Mouse (Mus musculus): ENCODE measurements around the gene Ankrd31. TPM values are rescaled to one million over a fixed set of nuclear protein-coding genes. Genes with fewer than 3 reads are reported as not detected.
"Not testable (repeated sequence)": the region's sequence is repeated elsewhere in the genome, so short reads cannot be mapped to it uniquely, and the experiment has no call there.

The Ankrd31 gene
- total and polyA plus RNA-seq, 3 experiments, result not detected

DNA sequence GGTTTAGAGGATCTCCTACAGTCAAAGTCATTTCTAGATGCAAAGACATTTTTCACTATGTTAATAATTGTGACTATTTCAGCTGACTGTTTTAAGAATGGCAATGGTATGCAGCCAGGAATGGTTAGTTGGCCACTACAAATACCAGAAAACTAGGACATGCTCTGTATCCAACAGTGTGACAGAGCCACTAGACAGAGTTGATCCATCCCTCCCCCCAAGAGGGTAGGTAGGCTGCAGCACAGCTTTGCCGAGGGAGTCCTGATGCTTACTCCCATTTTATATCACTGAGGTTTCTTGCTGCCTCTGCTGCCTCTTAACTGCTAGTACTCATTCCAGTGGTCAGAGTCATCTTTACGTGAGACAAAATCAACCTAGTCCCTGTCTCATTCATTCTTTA, 147.1 kb downstream of the Ankrd31 start:
- 80% methylated on average over 2 of the region's 2 CpGs for WGBS

DNA sequence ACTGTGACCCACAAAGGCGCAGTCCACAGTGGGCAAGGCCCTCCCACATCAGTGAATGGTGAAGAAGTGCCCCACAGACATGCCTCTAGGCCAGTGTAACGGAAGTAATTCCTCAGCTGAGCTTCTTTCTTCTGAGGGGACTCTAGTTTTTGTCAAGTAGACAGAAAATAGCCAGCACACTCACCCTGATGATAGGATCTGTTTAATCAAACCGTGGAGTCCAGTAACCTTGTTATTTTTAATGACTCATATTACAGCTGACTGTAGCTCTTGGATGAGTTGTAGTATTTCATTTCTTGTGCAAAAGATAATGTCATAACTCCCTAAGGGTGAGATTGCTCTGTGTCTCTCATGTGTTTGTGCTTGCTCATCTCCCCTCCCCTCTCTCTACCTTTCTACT, 158.6 kb downstream of the Ankrd31 start:
- WGBS, result 64% methylated on average over 3 of the region's 3 CpGs
- intact Hi-C loops (cut with DNase I), result no loop called here
- TF ChIP-seq EP300 (IDR thresholded peaks at IDR 0.05; ENCODE audit: insufficient read depth, low read depth, low read length), result no peak
- TF ChIP-seq POLR2A (IDR thresholded peaks at IDR 0.05; ENCODE audit: insufficient read depth, low read depth, low read length), result no peak
- no peak for TF ChIP-seq CTCF (IDR thresholded peaks at IDR 0.05)
- no peaks in the 10 kb centered on the region for H3K4me1 ChIP-seq (ENCODE audit: control insufficient read depth, insufficient read depth, low read length)
- no peak overlapping the region for H3K4me3 ChIP-seq
- H3K27ac ChIP-seq, result no peak overlapping the region
- H3K27me3 ChIP-seq (ENCODE audit: control insufficient read depth, insufficient read depth, low read length), result no peaks in the 10 kb centered on the region
- H3K79me2 ChIP-seq (replicated peaks; ENCODE audit: control insufficient read depth, insufficient read depth, low read length), result no peaks in the 10 kb centered on the region
- no peaks in the 10 kb centered on the region for H3K36me3 ChIP-seq (ENCODE audit: control insufficient read depth, insufficient read depth, low read length)
- DNase-seq, result no peak
- no peak overlapping the region for H3K9ac ChIP-seq (ENCODE audit: low read depth, low read length)

More for the DNA sequence above, 147.1 kb downstream of the Ankrd31 start:
- H3K36me3 ChIP-seq (ENCODE audit: control insufficient read depth, insufficient read depth, low read length), result no peaks in the 10 kb centered on the region
- H3K4me3 ChIP-seq, result no peak overlapping the region
- no peak for TF ChIP-seq CTCF (IDR thresholded peaks at IDR 0.05)
- TF ChIP-seq EP300 (IDR thresholded peaks at IDR 0.05; ENCODE audit: insufficient read depth, low read depth, low read length), result no peak
- TF ChIP-seq POLR2A (IDR thresholded peaks at IDR 0.05; ENCODE audit: insufficient read depth, low read depth, low read length), result no peak
- no peaks in the 10 kb centered on the region for H3K79me2 ChIP-seq (replicated peaks; ENCODE audit: control insufficient read depth, insufficient read depth, low read length)
- no peaks in the 10 kb centered on the region for H3K27me3 ChIP-seq (ENCODE audit: control insufficient read depth, insufficient read depth, low read length)
- H3K9ac ChIP-seq (ENCODE audit: low read depth, low read length), result no peak overlapping the region
- no peak overlapping the region for H3K27ac ChIP-seq
- no peaks in the 10 kb centered on the region for H3K4me1 ChIP-seq (ENCODE audit: control insufficient read depth, insufficient read depth, low read length)
- DNase-seq, result no peak
- intact Hi-C loops (cut with DNase I), result no loop called here

- TF ChIP-seq EP300 (IDR thresholded peaks at IDR 0.05; ENCODE audit: insufficient read depth, low read depth, low read length) (no peak), POLR2A (IDR thresholded peaks at IDR 0.05; ENCODE audit: insufficient read depth, low read depth, low read length) (no peak), CTCF (IDR thresholded peaks at IDR 0.05) (no peak)
- 83% methylated on average over 3 of the region's 3 CpGs for WGBS
- no peak overlapping the region for H3K27ac ChIP-seq
- no peaks in the 10 kb centered on the region for H3K36me3 ChIP-seq (ENCODE audit: control insufficient read depth, insufficient read depth, low read length)
- intact Hi-C loops (cut with DNase I), result no loop called here
- H3K4me1 ChIP-seq (ENCODE audit: control insufficient read depth, insufficient read depth, low read length), result no peaks in the 10 kb centered on the region
- no peak overlapping the region for H3K9ac ChIP-seq (ENCODE audit: low read depth, low read length)
- no peak overlapping the region for H3K4me3 ChIP-seq
- no peak for DNase-seq
- H3K27me3 ChIP-seq (ENCODE audit: control insufficient read depth, insufficient read depth, low read length), result no peaks in the 10 kb centered on the region
- H3K79me2 ChIP-seq (replicated peaks; ENCODE audit: control insufficient read depth, insufficient read depth, low read length), result no peaks in the 10 kb centered on the region
These were observed 163.1 kb downstream of the Ankrd31 start for GRCm38 (mm10) chr13:96911202-96911601.

GRCm38 (mm10) chr13:96923134-96923533, 175.1 kb downstream of the Ankrd31 start:
- H3K27ac ChIP-seq; H3K4me3 ChIP-seq; DNase-seq; intact Hi-C loops (cut with DNase I); H3K4me1 ChIP-seq (ENCODE audit: control insufficient read depth, insufficient read depth, low read length); H3K79me2 ChIP-seq (replicated peaks; ENCODE audit: control insufficient read depth, insufficient read depth, low read length); H3K27me3 ChIP-seq (ENCODE audit: control insufficient read depth, insufficient read depth, low read length); H3K36me3 ChIP-seq (ENCODE audit: control insufficient read depth, insufficient read depth, low read length); H3K9ac ChIP-seq (ENCODE audit: low read depth, low read length): not testable (repeated sequence)
- 92% methylated on average over 4 of the region's 4 CpGs for WGBS

DNA sequence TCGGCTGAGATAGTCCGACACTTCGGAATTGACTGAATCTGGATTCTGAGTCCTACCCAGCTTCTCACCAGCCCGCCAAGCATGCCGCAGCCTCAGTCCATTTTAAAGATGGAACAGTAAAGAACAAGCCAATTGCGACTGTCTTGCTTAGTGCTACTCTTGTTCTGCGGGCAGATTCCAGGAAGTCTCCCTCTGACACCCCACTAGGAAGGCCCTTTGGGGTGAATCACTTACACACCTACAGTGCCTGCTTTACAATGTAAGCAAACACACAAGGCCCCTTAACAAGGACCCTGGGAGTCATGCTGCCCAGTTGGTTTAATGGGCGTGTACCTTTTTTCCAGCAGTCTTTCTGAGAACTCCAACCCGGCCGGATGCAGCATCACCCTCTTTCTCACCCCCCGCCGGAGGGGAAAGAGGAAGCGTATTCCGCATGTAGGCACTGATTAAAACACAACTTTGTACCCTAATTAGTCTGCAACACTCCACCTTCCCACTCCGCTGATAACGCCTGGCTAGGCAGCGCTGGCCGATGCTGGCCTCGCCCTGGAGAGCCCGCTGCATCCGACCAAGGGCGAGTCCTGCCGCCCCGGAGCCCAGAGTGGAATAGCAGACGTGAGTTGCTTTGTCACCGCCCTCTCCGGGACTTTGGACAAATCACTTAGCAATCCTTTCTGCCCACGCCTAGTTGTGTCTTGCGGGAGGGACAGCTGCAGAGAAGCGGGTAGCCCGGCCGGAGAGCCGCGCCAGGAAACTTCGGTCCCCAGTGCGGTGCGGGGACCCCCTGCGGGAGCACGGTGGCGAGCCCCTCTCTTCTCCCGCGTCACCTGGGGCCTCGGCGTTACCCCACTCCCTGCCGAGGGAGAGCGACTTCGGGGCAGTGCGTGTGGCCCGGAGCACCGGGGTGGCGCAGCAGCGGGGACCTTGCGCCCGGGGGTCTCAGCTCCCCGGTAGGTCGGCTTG, 176.2 kb downstream of the Ankrd31 start, which contains the start of gene Gcnt4:
Gene Gcnt4, plus strand, starts transcription at position 691 of the 963 bp plus-strand sequence.
- peak; percentile 55 to 59 for DNase-seq
- H3K36me3 ChIP-seq (ENCODE audit: control insufficient read depth, insufficient read depth, low read length), result no peaks in the 10 kb centered on the region
- no peaks in the 10 kb centered on the region for H3K4me1 ChIP-seq (ENCODE audit: control insufficient read depth, insufficient read depth, low read length)
- TF ChIP-seq POLR2A (IDR thresholded peaks at IDR 0.05; ENCODE audit: insufficient read depth, low read depth, low read length) (no peak), EP300 (IDR thresholded peaks at IDR 0.05; ENCODE audit: insufficient read depth, low read depth, low read length) (no peak), CTCF (IDR thresholded peaks at IDR 0.05) (no peak)
- WGBS, result 9% methylated on average over 56 of the region's 56 CpGs
- intact Hi-C loops (cut with DNase I), result no loop called here
- peaks cover 6% of the 10 kb centered on the region for H3K27me3 ChIP-seq (ENCODE audit: control insufficient read depth, insufficient read depth, low read length)
- no peaks in the 10 kb centered on the region for H3K79me2 ChIP-seq (replicated peaks; ENCODE audit: control insufficient read depth, insufficient read depth, low read length)
- H3K4me3 ChIP-seq, result peak within 1 kb of the TSS; percentile 72
- H3K9ac ChIP-seq (ENCODE audit: low read depth, low read length), result peak within 1 kb of the TSS; percentile 52
- no peak within 1 kb of the TSS for H3K27ac ChIP-seq

Measured in heart, adult 2 months (tissue).